Mouse (Mus musculus) kidney, postnatal 0 days (tissue): ENCODE data around the gene Pfkfb4. TPM values are rescaled to one million over a fixed set of nuclear protein-coding genes. Genes with fewer than 3 reads are reported as not detected.

Experiments
- ATAC-seq: fragments of 200-750 bp; cut with Nextera tagmentation; replicated peaks from 2 replicates; pipeline ENCODE4 v1.8.0; 2017; ENCODE audit warnings: low read depth, moderate number of reproducible peaks, moderate TSS enrichment, moderate library complexity; ENCODE audit not compliant: low FRiP score
- DNase-seq: peaks from one replicate; pipeline ENCODE4 v3.0.0-alpha.2; 2016; ENCODE audit warnings: low spot score
- H3K27ac ChIP-seq: fragments of 300-500 bp; sonication (generic); 2 replicates; pipeline ENCODE4 v1.5.1; 2014; ENCODE audit warnings: mild to moderate bottlenecking
- H3K27me3 ChIP-seq: fragments of 300-500 bp; sonication (generic); 2 replicates; pipeline ENCODE4 v1.6.1; 2014; ENCODE audit warnings: low read length, mixed read lengths; ENCODE audit not compliant: insufficient read depth
- H3K36me3 ChIP-seq: fragments of 300-500 bp; sonication (generic); 2 replicates; pipeline ENCODE4 v1.6.1; 2014; ENCODE audit warnings: low read length, mixed read lengths; ENCODE audit not compliant: insufficient read depth
- H3K4me1 ChIP-seq: fragments of 300-500 bp; sonication (generic); replicated peaks from 2 replicates; pipeline ENCODE4 v1.6.1; 2014; ENCODE audit warnings: antibody characterized with exemption, low read length, mixed read lengths; ENCODE audit not compliant: insufficient read depth
- H3K4me2 ChIP-seq: fragments of 300-500 bp; sonication (generic); 2 replicates; pipeline ENCODE4 v1.6.1; 2014; ENCODE audit warnings: mild to moderate bottlenecking, low read length, moderate library complexity, mixed read lengths
- H3K4me3 ChIP-seq: fragments of 300-500 bp; sonication (generic); replicated peaks from 2 replicates; pipeline ENCODE4 v1.5.1; 2014; ENCODE audit warnings: low read depth, low read length
- H3K9ac ChIP-seq: fragments of 300-500 bp; sonication (generic); 2 replicates; pipeline ENCODE4 v1.6.1; 2014; ENCODE audit warnings: low read depth, low read length
- H3K9me3 ChIP-seq: fragments of 300-500 bp; sonication (generic); replicated peaks from 2 replicates; pipeline ENCODE4 v1.6.1; 2016; ENCODE audit warnings: low read length, inconsistent platforms, mixed read lengths
- CTCF ChIP-seq: IDR thresholded peaks from 2 replicates; pipeline ENCODE4 v1.5.1; 2016; ENCODE audit warnings: antibody characterized with exemption, low read depth, mild to moderate bottlenecking, moderate library complexity
- WGBS: fragments of 180-500 bp; shearing (Covaris S2); extraction: QIAGEN DNeasy Blood & Tissue Kit; methylation state at CpG from one replicate; pipeline ENCODE4 v1.1.7; 2014; 5-methylcytosine and 5-hydroxymethylcytosine counted together
- polyA plus RNA-seq: library from polyadenylated mRNA; unstranded; fragments of >200 nt; fragmentation: Nextera tagmentation; extraction: Ambion mirVana; gene quantifications from 2 replicates; pipeline ENCODE4 v1.2.1, GENCODE M21; 2015

Pfkfb4 gene
- polyA plus RNA-seq, 1 experiment from 2014 or later: 5.8 TPM

DNA sequence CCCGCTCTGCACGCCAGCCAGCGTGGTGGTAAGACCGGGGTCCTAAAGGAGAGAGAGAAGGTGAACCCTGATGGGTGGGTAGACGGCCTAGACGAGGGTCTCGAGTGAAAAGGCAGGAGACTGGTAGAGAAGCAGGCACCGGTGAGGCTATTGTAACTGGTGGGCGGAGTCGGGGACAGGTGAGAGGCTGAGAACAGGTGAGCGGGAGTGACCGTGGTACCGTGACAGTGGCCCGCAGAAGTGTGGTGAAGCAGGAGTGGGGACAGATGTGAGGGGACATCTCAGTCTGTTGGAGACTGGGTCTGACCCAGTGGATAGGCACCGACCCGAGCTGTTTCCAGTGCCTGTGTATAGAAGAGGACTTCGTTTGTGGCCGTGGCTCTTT, 499 bp downstream of the Pfkfb4 start:
- Histone ChIP-seq H3K4me1 (peaks cover 19% of the 10 kb centered on the region; the same call in 1 of the 2 replicates), H3K36me3 (no peaks in the 10 kb centered on the region), H3K27ac (peak overlapping the region; percentile 47; the same call in 1 of the 2 replicates), H3K4me2 (peak overlapping the region; percentile 88), H3K9me3 (no peaks in the 10 kb centered on the region), H3K9ac (peak overlapping the region; percentile 58), H3K4me3 (peak overlapping the region; percentile 54), H3K27me3 (no peaks in the 10 kb centered on the region)
- WGBS: 9% methylated on average over 18 of the region's 18 CpGs
- DNase-seq (no peak), ATAC-seq (no peak; the same call in 1 of the 2 replicates)
- no peak for TF ChIP-seq CTCF

DNA sequence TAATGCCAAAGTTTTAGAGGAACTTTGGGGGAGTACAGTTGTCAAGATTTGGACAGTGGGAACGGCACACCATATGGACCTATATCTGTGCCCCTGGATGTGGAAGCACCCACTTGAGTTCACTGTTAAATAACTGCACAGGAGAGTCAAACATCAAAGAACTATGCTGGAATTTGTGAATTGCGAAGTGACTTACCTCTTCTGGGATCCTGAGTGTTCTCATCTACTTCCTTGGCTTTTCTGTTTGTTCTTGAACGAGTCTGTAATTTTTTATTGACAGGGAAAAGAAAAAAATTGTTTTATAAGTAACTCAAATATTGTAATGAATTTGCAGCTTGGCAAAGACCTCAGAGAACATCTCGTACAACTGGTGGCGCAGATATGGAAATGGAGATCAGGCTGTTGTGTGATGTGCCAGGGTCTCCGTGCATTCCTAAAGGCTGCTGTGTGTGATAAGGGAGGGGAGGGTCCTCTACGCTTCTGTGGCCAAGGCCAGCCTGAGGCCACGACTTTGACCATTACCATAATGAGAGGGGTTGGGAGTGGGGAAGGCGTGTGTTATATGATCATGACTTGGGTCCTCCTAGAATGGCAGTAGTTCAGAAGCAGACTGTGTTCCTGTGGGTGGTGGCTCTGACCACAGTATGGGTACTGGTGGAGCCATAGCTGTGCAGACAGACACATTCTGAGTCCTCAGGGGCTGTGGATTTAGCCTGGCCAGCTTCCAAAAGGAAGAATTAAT, 1.2 kb downstream of the Pfkfb4 start:
- H3K27ac ChIP-seq: no peak overlapping the region

DNA sequence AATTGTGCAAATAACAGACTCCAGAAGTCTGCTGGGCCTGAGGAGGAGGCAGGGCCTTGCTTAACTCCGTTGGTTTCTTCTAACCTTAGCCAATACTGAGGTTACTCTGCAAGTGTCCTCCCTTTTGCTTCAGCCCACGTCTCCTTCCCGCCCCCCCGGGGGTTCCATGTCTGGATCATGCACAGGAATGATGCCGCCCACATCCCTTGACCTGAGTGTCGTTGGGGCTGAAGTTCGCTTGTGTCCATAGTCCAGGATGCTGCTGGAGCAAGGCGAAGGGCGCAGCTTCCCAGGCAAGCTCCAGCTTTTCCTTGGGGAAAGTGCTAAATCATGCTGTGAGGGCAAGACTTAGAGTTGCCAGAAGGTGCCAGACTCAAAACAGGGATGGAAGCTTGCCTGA, 4.8 kb downstream of the Pfkfb4 start:
- peak overlapping the region; percentile 57; the same call in 1 of the 2 replicates for H3K27ac ChIP-seq
- 54% methylated on average over 9 of the region's 9 CpGs for WGBS
- DNase-seq (no peak), ATAC-seq (peak; percentile 8; the same call in 1 of the 2 replicates)
- no peaks in the 10 kb centered on the region for H3K27me3 ChIP-seq
- H3K9me3 ChIP-seq: no peaks in the 10 kb centered on the region
- no peak overlapping the region for H3K4me2 ChIP-seq
- TF ChIP-seq CTCF: no peak
- H3K4me1 ChIP-seq: no peaks in the 10 kb centered on the region
- no peak overlapping the region for H3K9ac ChIP-seq
- H3K4me3 ChIP-seq: no peak overlapping the region
- no peaks in the 10 kb centered on the region for H3K36me3 ChIP-seq

More for the DNA sequence above, 1.2 kb downstream of the Pfkfb4 start:
- no peak for TF ChIP-seq CTCF
- ATAC-seq (no peak), DNase-seq (no peak)
- Histone ChIP-seq H3K9ac (no peak overlapping the region), H3K4me1 (peaks cover 19% of the 10 kb centered on the region; the same call in 1 of the 2 replicates), H3K36me3 (no peaks in the 10 kb centered on the region), H3K9me3 (no peaks in the 10 kb centered on the region), H3K4me3 (no peak overlapping the region), H3K4me2 (peak overlapping the region; percentile 88), H3K27me3 (no peaks in the 10 kb centered on the region)
- WGBS: 57% methylated on average over 9 of the region's 9 CpGs

DNA sequence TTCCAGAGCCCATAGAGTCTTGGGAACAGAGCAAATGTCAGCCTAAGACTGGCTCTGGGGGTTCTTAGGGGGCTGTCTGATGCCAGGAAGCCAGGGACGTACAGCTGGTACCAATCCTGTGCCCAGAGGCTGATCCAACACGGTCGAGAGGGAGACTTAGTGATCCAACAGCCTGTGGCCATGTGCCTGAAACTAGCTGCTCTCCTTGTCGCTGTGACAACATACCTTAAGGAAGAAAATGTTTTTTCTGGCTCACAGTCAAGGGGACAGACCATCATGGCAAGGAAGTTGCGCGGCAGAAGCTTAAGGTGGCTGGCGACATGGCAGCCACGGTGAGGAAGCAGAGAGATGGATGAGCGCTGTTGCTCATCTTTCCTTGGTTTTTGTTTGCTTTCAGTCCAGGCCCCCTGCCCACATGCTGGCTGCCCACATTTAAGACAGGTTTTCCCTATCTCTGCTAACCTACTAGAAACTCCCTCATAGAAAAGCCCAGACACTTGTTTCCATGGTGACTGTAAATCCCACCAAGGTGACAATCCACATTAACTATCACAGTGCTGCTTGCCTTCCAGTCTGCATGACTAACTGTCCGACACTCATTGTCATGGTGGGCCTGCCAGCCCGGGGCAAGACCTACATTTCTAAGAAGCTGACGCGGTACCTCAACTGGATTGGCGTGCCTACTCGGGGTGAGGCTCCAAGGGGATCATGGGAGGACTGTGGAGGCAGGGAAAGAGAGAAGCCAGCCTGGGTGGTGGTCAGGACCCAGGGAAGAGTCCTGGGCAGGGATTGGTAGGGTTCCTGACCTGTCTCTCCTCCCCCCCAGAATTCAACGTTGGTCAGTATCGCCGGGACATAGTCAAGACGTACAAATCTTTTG, 6.9 kb downstream of the Pfkfb4 start:
- Histone ChIP-seq H3K36me3 (no peaks in the 10 kb centered on the region), H3K27me3 (no peaks in the 10 kb centered on the region), H3K4me3 (no peak overlapping the region), H3K9ac (no peak overlapping the region), H3K27ac (no peak overlapping the region), H3K4me1 (no peaks in the 10 kb centered on the region), H3K4me2 (no peak overlapping the region), H3K9me3 (no peaks in the 10 kb centered on the region)
- ATAC-seq: no peak
- 77% methylated on average over 19 of the region's 19 CpGs for WGBS
- no peak for DNase-seq
- no peak for TF ChIP-seq CTCF

DNA sequence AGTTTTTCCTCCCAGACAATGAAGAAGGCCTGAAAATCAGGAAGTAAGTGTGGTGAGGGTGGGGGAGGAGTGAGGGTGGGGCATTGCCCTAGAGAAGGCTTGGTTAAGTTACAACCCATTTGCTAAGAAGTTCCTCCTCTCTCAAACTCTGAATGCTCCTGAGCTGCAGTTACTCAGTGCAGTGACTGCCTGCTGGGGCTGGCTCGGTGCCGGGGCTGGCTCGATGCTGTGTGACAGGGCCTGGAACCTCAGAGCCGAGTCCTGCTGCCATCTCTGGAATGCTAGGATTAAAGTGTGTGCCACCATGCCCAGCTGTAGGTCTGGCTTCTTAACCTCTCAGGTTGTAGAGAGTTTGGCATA, 7.6 kb downstream of the Pfkfb4 start:
- Histone ChIP-seq H3K27ac (no peak overlapping the region), H3K4me3 (no peak overlapping the region), H3K4me1 (no peaks in the 10 kb centered on the region), H3K9me3 (no peaks in the 10 kb centered on the region), H3K27me3 (no peaks in the 10 kb centered on the region), H3K4me2 (no peak overlapping the region), H3K9ac (no peak overlapping the region), H3K36me3 (no peaks in the 10 kb centered on the region)
- DNase-seq: no peak
- no peak for ATAC-seq
- WGBS: 77% methylated on average over 4 of the region's 4 CpGs
- no peak for TF ChIP-seq CTCF

DNA sequence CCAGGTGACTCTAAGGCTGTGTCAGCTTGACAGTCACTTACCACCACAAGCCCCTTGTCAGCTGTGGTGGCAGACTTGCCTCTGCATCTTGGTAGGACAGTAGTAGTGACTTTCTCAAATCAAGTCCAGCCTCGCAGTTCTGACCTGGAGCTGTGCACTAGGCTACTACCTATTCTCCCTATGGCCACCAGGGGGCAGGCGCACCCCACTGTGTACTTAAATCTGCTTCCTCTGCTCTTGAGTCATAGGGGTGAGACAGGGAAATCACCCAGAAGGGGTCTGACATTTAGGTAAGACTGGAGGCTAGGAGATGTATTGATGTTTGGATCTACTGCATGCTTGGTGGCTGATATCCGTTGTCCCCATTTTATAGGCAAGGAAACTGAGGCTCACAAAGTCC, 9.1 kb downstream of the Pfkfb4 start:
- 12% methylated on average over 3 of the region's 3 CpGs for WGBS
- H3K9ac ChIP-seq: no peak overlapping the region
- no peaks in the 10 kb centered on the region for H3K27me3 ChIP-seq
- H3K4me3 ChIP-seq: no peak overlapping the region
- H3K36me3 ChIP-seq: no peaks in the 10 kb centered on the region
- DNase-seq (peak; percentile 90), ATAC-seq (peak; percentile 60)
- H3K4me1 ChIP-seq: no peaks in the 10 kb centered on the region
- H3K27ac ChIP-seq: no peak overlapping the region
- TF ChIP-seq CTCF: peak; percentile 99
- no peak overlapping the region for H3K4me2 ChIP-seq
- H3K9me3 ChIP-seq: no peaks in the 10 kb centered on the region
